Mouse (Mus musculus) left cerebral cortex, adult 18-20 months (tissue): Measurements from ENCODE around the gene Edar. TPM values are rescaled to one million over a fixed set of nuclear protein-coding genes. Genes with fewer than 3 reads are reported as not detected.

Experiments used
- DNase-seq, 2 experiments: peaks; one replicate each; pipeline ENCODE4 v3.0.0; 2021 to 2022; ENCODE audit warnings: low spot score in 2 of 2, mixed read lengths in 1 of 2
- total RNA-seq, 2 experiments: library from RNA; stranded (reverse); gene quantifications; 2 replicates each; pipeline ENCODE4 v1.2.3; 2021

Edar gene
- total RNA-seq, 2 experiments from 2014 or later, result 0.21 to 0.37 TPM

- no peak for DNase-seq
Measured at GRCm38 (mm10) chr10:58604779-58605178, 70.7 kb downstream of the Edar start.

GRCm38 (mm10) chr10:58601946-58602345, 73.5 kb downstream of the Edar start:
- DNase-seq, result no peak

GRCm38 (mm10) chr10:58601431-58601901, 74.0 kb downstream of the Edar start:
- peak; percentile 26 to 35 for DNase-seq

GRCm38 (mm10) chr10:58600983-58601382, 74.5 kb downstream of the Edar start:
- no peak for DNase-seq

GRCm38 (mm10) chr10:58600151-58600550, 75.3 kb downstream of the Edar start:
- no peak for DNase-seq

GRCm38 (mm10) chr10:58595821-58596220, 79.6 kb downstream of the Edar start:
- no peak for DNase-seq

- DNase-seq, result no peak
Measured at GRCm38 (mm10) chr10:58595197-58595596, 80.3 kb downstream of the Edar start.

GRCm38 (mm10) chr10:58594486-58594885, 81.0 kb downstream of the Edar start:
- DNase-seq, result no peak

- no peak for DNase-seq
Measured at GRCm38 (mm10) chr10:58585427-58586223, 89.8 kb downstream of the Edar start.

- no peak for DNase-seq
Measured at GRCm38 (mm10) chr10:58560521-58560920, 114.9 kb downstream of the Edar start.

- peak; percentile 26 to 33 for DNase-seq
Measured at GRCm38 (mm10) chr10:58559901-58560300, 115.6 kb downstream of the Edar start.

GRCm38 (mm10) chr10:58559098-58559497, 116.4 kb downstream of the Edar start:
- peak; percentile 47 to 69 for DNase-seq

GRCm38 (mm10) chr10:58554693-58555387, 120.6 kb downstream of the Edar start:
- no peak for DNase-seq

Other genes starting within 250 kb of the Edar start
- 10 to 100 TPM; 85.6 to 98.6 TPM for gene Ranbp2, start 228.7 kb downstream of the Edar start, total RNA-seq
- 1 to 10 TPM; 3.9 TPM for gene Ccdc138, start 177.7 kb downstream of the Edar start, total RNA-seq
- not detected for gene Gm17542, start 42.6 kb upstream of the Edar start, total RNA-seq
- gene Sh3rf3, start 137.7 kb upstream of the Edar start, total RNA-seq, result 10 to 100 TPM; 43.7 to 45.5 TPM